Mouse (Mus musculus): ENCODE measurements around the gene Gnao1. TPM values are rescaled to one million over a fixed set of nuclear protein-coding genes. Genes with fewer than 3 reads are reported as not detected.
A peak's percentile ranks its signal among the peaks of the same experiment; 100 is the strongest.

Gene Gnao1
- polyA plus RNA-seq, 1 experiment from 2014 or later: 10.8 TPM

- Histone ChIP-seq H3K36me3 (ENCODE audit: control insufficient read depth, insufficient read depth) (no peaks in the 10 kb centered on the region), H3K9me3 (replicated peaks; ENCODE audit: control insufficient read depth, low read length) (no peaks in the 10 kb centered on the region), H3K27me3 (ENCODE audit: control insufficient read depth, insufficient read depth, low read length) (no peaks in the 10 kb centered on the region), H3K27ac (ENCODE audit: low read length) (no peak overlapping the region), H3K4me2 (ENCODE audit: low read depth, low read length) (no peak overlapping the region), H3K4me3 (ENCODE audit: low read length) (no peak overlapping the region), H3K9ac (ENCODE audit: low read length) (no peak overlapping the region), H3K4me1 (ENCODE audit: control insufficient read depth, insufficient read depth, low read length) (peaks cover 13% of the 10 kb centered on the region)
- no peak for ATAC-seq (replicated peaks; ENCODE audit: extremely low read depth, insufficient read depth, low FRiP score)
- WGBS: 77% methylated on average over 2 of the region's 2 CpGs
These were observed 108.8 kb downstream of the Gnao1 start for GRCm38 (mm10) chr8:93918580-93918979.

GRCm38 (mm10) chr8:93919422-93919821 lies 109.7 kb downstream of the Gnao1 start:
- H3K4me2 ChIP-seq (ENCODE audit: low read depth, low read length): no peak overlapping the region
- H3K36me3 ChIP-seq (ENCODE audit: control insufficient read depth, insufficient read depth): no peaks in the 10 kb centered on the region
- H3K4me1 ChIP-seq (ENCODE audit: control insufficient read depth, insufficient read depth, low read length): peaks cover 13% of the 10 kb centered on the region
- no peak for ATAC-seq (replicated peaks; ENCODE audit: extremely low read depth, insufficient read depth, low FRiP score)
- no peaks in the 10 kb centered on the region for H3K27me3 ChIP-seq (ENCODE audit: control insufficient read depth, insufficient read depth, low read length)
- WGBS: 53% methylated on average over 3 of the region's 3 CpGs
- H3K9ac ChIP-seq (ENCODE audit: low read length): no peak overlapping the region
- no peak overlapping the region for H3K27ac ChIP-seq (ENCODE audit: low read length)
- no peak overlapping the region for H3K4me3 ChIP-seq (ENCODE audit: low read length)
- H3K9me3 ChIP-seq (replicated peaks; ENCODE audit: control insufficient read depth, low read length): no peaks in the 10 kb centered on the region

- WGBS: 63% methylated on average over 12 of the region's 12 CpGs
These were observed 110.3 kb downstream of the Gnao1 start for GRCm38 (mm10) chr8:93919916-93920589.

GRCm38 (mm10) chr8:93920590-93920948 lies 110.8 kb downstream of the Gnao1 start:
- no peak overlapping the region for H3K27ac ChIP-seq (ENCODE audit: low read length)
- H3K4me1 ChIP-seq (ENCODE audit: control insufficient read depth, insufficient read depth, low read length): peaks cover 18% of the 10 kb centered on the region
- no peak overlapping the region for H3K4me2 ChIP-seq (ENCODE audit: low read depth, low read length)
- H3K27me3 ChIP-seq (ENCODE audit: control insufficient read depth, insufficient read depth, low read length): no peaks in the 10 kb centered on the region
- WGBS: 83% methylated on average over 7 of the region's 7 CpGs
- no peaks in the 10 kb centered on the region for H3K9me3 ChIP-seq (replicated peaks; ENCODE audit: control insufficient read depth, low read length)
- no peak for ATAC-seq (replicated peaks; ENCODE audit: extremely low read depth, insufficient read depth, low FRiP score)
- H3K36me3 ChIP-seq (ENCODE audit: control insufficient read depth, insufficient read depth): no peaks in the 10 kb centered on the region
- no peak overlapping the region for H3K9ac ChIP-seq (ENCODE audit: low read length)
- H3K4me3 ChIP-seq (ENCODE audit: low read length): no peak overlapping the region

More at GRCm38 (mm10) chr8:93919916-93920589, 110.3 kb downstream of the Gnao1 start:
- H3K27me3 ChIP-seq (ENCODE audit: control insufficient read depth, insufficient read depth, low read length): no peaks in the 10 kb centered on the region
- no peaks in the 10 kb centered on the region for H3K36me3 ChIP-seq (ENCODE audit: control insufficient read depth, insufficient read depth)
- H3K9me3 ChIP-seq (replicated peaks; ENCODE audit: control insufficient read depth, low read length): no peaks in the 10 kb centered on the region
- H3K4me1 ChIP-seq (ENCODE audit: control insufficient read depth, insufficient read depth, low read length): peaks cover 13% of the 10 kb centered on the region
- no peak overlapping the region for H3K27ac ChIP-seq (ENCODE audit: low read length)
- no peak overlapping the region for H3K4me2 ChIP-seq (ENCODE audit: low read depth, low read length)
- H3K9ac ChIP-seq (ENCODE audit: low read length): no peak overlapping the region
- ATAC-seq (replicated peaks; ENCODE audit: extremely low read depth, insufficient read depth, low FRiP score): no peak
- H3K4me3 ChIP-seq (ENCODE audit: low read length): no peak overlapping the region

GRCm38 (mm10) chr8:93923897-93924334 lies 114.2 kb downstream of the Gnao1 start:
- H3K36me3 ChIP-seq (ENCODE audit: control insufficient read depth, insufficient read depth): no peaks in the 10 kb centered on the region
- 0 out of 2 replicates have a peak, but pooled peaks have one; percentile 55 for ATAC-seq (replicated peaks; ENCODE audit: extremely low read depth, insufficient read depth, low FRiP score)
- H3K27me3 ChIP-seq (ENCODE audit: control insufficient read depth, insufficient read depth, low read length): no peaks in the 10 kb centered on the region
- H3K27ac ChIP-seq (ENCODE audit: low read length): no peak overlapping the region
- H3K4me1 ChIP-seq (ENCODE audit: control insufficient read depth, insufficient read depth, low read length): 0 out of 2 replicates have a peak, but pooled peaks cover 7% of the 10 kb centered on the region
- 0 out of 2 replicates have a peak, but pooled peaks cover 4% of the 10 kb centered on the region for H3K9me3 ChIP-seq (replicated peaks; ENCODE audit: control insufficient read depth, low read length)
- no peak overlapping the region for H3K9ac ChIP-seq (ENCODE audit: low read length)
- 46% methylated on average over 7 of the region's 7 CpGs for WGBS
- H3K4me2 ChIP-seq (ENCODE audit: low read depth, low read length): no peak overlapping the region
- H3K4me3 ChIP-seq (ENCODE audit: low read length): no peak overlapping the region

- no peaks in the 10 kb centered on the region for H3K36me3 ChIP-seq (ENCODE audit: control insufficient read depth, insufficient read depth)
- H3K4me3 ChIP-seq (ENCODE audit: low read length): no peak overlapping the region
- H3K27ac ChIP-seq (ENCODE audit: low read length): no peak overlapping the region
- H3K9ac ChIP-seq (ENCODE audit: low read length): no peak overlapping the region
- ATAC-seq (replicated peaks; ENCODE audit: extremely low read depth, insufficient read depth, low FRiP score): no peak
- 0 out of 2 replicates have a peak, but pooled peaks cover 5% of the 10 kb centered on the region for H3K4me1 ChIP-seq (ENCODE audit: control insufficient read depth, insufficient read depth, low read length)
- 60% methylated on average over 3 of the region's 3 CpGs for WGBS
- no peaks in the 10 kb centered on the region for H3K27me3 ChIP-seq (ENCODE audit: control insufficient read depth, insufficient read depth, low read length)
- 0 out of 2 replicates have a peak, but pooled peaks cover 4% of the 10 kb centered on the region for H3K9me3 ChIP-seq (replicated peaks; ENCODE audit: control insufficient read depth, low read length)
- H3K4me2 ChIP-seq (ENCODE audit: low read depth, low read length): no peak overlapping the region
These were observed 115.7 kb downstream of the Gnao1 start for GRCm38 (mm10) chr8:93925513-93925912.

GRCm38 (mm10) chr8:93929233-93929632 lies 119.5 kb downstream of the Gnao1 start:
- no peak overlapping the region for H3K9ac ChIP-seq (ENCODE audit: low read length)
- H3K36me3 ChIP-seq (ENCODE audit: control insufficient read depth, insufficient read depth): no peaks in the 10 kb centered on the region
- 0 out of 2 replicates have a peak, but pooled peaks cover 5% of the 10 kb centered on the region for H3K4me1 ChIP-seq (ENCODE audit: control insufficient read depth, insufficient read depth, low read length)
- no peak overlapping the region for H3K27ac ChIP-seq (ENCODE audit: low read length)
- no peaks in the 10 kb centered on the region for H3K27me3 ChIP-seq (ENCODE audit: control insufficient read depth, insufficient read depth, low read length)
- H3K4me2 ChIP-seq (ENCODE audit: low read depth, low read length): no peak overlapping the region
- no peak overlapping the region for H3K4me3 ChIP-seq (ENCODE audit: low read length)
- WGBS: 76% methylated on average over 4 of the region's 4 CpGs
- 0 out of 2 replicates have a peak, but pooled peaks cover 4% of the 10 kb centered on the region for H3K9me3 ChIP-seq (replicated peaks; ENCODE audit: control insufficient read depth, low read length)
- ATAC-seq (replicated peaks; ENCODE audit: extremely low read depth, insufficient read depth, low FRiP score): no peak

GRCm38 (mm10) chr8:93931336-93931735 lies 121.6 kb downstream of the Gnao1 start:
- 81% methylated on average over 6 of the region's 6 CpGs for WGBS
- Histone ChIP-seq H3K9me3 (replicated peaks; ENCODE audit: control insufficient read depth, low read length) (0 out of 2 replicates have a peak, but pooled peaks cover 4% of the 10 kb centered on the region), H3K4me2 (ENCODE audit: low read depth, low read length) (no peak overlapping the region), H3K4me3 (ENCODE audit: low read length) (no peak overlapping the region), H3K27ac (ENCODE audit: low read length) (no peak overlapping the region), H3K36me3 (ENCODE audit: control insufficient read depth, insufficient read depth) (no peaks in the 10 kb centered on the region), H3K27me3 (ENCODE audit: control insufficient read depth, insufficient read depth, low read length) (no peaks in the 10 kb centered on the region), H3K4me1 (ENCODE audit: control insufficient read depth, insufficient read depth, low read length) (no peaks in the 10 kb centered on the region), H3K9ac (ENCODE audit: low read length) (no peak overlapping the region)
- no peak for ATAC-seq (replicated peaks; ENCODE audit: extremely low read depth, insufficient read depth, low FRiP score)

GRCm38 (mm10) chr8:93932873-93933272 lies 123.1 kb downstream of the Gnao1 start:
- H3K9ac ChIP-seq (ENCODE audit: low read length): no peak overlapping the region
- H3K27me3 ChIP-seq (ENCODE audit: control insufficient read depth, insufficient read depth, low read length): no peaks in the 10 kb centered on the region
- no peak overlapping the region for H3K27ac ChIP-seq (ENCODE audit: low read length)
- no peak overlapping the region for H3K4me2 ChIP-seq (ENCODE audit: low read depth, low read length)
- no peak overlapping the region for H3K4me3 ChIP-seq (ENCODE audit: low read length)
- no peaks in the 10 kb centered on the region for H3K9me3 ChIP-seq (replicated peaks; ENCODE audit: control insufficient read depth, low read length)
- WGBS: 14% methylated on average over 6 of the region's 6 CpGs
- H3K36me3 ChIP-seq (ENCODE audit: control insufficient read depth, insufficient read depth): no peaks in the 10 kb centered on the region
- H3K4me1 ChIP-seq (ENCODE audit: control insufficient read depth, insufficient read depth, low read length): no peaks in the 10 kb centered on the region
- 0 out of 2 replicates have a peak, but pooled peaks have one; percentile 23 for ATAC-seq (replicated peaks; ENCODE audit: extremely low read depth, insufficient read depth, low FRiP score)
